Mouse (Mus musculus) hindlimb bud, embryonic 11.5 days (tissue): ENCODE results near the gene Hist3h2a.

Experiments used
- DNase-seq: peaks from one replicate; pipeline ENCODE4 v3.0.0-alpha.2; 2012; ENCODE audit warnings: low read depth, low spot score; ENCODE audit errors: extremely low spot score

The Hist3h2a gene

DNA sequence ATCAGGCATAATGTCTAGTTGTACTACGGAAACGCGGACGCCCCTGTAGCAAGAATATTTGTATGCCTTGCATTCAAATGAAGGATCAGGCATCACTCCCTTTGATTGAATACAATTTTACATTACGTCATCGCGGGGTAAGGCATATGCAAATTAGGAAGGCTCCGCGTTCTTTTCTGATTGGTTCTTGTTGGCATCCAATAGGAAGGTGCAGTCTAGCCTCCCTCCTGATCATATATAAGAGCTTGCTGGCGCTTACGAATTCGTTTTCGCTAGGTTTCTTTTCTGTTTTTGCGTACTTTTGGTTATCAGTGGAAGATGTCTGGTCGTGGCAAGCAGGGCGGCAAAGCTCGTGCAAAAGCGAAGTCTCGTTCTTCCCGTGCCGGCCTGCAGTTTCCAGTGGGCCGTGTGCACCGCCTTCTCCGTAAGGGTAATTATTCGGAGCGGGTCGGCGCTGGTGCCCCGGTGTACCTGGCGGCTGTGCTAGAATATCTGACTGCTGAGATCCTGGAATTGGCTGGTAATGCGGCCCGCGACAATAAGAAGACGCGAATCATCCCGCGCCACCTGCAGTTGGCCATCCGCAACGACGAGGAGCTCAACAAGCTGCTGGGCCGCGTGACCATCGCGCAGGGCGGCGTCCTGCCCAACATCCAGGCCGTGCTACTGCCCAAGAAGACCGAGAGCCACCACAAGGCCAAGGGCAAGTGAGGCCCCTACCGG, at the start of gene Hist3h2a, which contains the start of gene Trim17:
Hist3h2a (plus strand) TSS at position 266 of the 723 bp plus-strand sequence.
Trim17 (plus strand) TSS at position 266 of the 723 bp plus-strand sequence.
- peak; percentile 93 for DNase-seq

GRCm38 (mm10) chr11:58904838-58905237, 49.6 kb upstream of the Hist3h2a start:
- no peak for DNase-seq

DNA sequence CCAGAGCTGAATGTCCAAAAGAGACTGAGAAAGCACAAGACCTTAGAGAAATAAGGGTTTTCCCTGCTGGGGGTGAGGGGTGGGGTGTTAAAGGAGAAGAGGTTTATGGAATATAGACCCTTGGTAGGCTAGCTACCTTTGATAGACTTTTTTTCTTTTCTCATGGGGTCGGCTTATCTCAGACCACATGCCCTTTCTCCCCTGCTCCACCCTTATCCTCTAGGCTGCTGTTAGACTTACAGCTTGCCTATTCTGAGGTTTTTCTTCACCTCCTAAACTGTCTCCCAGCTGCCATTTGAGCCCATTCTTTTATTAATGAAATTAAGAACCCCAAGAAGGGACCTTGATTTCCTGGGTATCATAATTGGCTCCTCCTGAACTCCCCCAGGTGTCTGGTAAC, 40.7 kb upstream of the Hist3h2a start:
- no peak for DNase-seq

DNA sequence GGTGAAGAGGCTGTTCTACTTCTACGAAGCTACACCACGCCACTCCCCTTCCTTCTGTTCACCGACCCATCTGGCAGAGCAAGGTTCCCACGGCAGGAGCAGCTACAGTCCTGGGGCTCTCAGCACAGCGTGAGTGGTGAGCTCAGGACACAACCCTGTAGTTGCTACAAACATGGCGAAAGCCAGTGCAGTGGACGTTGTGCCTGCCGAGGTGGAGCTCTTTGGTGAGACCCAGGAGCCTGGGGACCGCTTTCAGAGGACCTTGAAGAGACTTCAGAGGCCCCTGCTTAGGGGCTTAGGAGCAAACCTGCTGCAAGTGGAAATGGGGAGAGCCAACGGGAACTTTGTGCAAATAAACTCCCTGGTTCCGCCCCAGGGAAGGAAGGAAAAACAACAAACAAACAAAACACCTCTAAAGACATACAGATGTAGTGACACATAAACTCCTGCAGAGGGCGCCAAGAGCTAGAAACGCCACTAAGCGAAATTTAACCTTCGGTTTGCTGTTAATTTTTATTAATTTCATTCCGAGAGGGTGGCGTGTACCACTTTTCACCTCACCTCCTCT, 39.9 kb upstream of the Hist3h2a start:
- DNase-seq = no peak

DNA sequence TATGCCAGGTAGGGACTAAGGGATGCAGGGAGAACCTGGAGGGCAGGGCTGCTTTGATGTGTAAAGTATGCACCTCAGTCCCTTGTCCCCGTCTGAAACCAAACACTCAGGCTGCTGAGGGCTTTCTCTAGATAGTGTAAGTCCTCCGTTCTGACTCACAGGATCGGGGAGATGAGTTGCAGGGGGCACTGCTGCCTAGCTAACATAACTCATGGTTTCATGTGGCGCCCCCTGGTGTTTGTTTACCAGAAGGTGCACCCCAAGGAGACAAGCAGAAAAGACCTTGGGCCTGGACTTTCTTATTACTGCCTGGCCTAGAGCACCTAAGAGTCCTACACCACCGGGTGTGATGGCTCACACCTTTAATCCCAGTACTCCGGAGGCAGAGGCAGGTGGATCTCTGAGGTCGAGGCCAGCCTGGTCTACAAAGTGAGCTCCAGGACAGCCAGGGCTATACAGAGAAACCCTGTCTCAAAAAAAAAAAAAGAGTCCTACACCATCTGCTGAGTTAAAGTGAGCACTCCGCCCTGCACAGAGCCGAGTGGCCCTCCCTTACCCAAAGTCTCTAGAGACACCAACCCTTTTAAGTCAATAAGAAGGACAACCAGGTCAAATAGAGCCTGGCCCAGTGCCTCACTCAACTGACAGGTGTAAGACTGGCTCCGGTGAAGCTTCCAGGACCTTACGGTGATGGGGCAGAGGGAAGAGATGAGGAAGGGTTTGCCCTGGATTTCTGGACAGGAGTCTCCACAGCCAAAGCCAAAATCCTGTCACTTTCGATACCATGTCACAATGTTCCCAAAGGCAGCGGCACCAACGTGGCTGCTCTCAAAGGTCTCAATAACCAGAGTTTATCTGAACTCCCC, 37.4 kb upstream of the Hist3h2a start:
- DNase-seq = no peak

GRCm38 (mm10) chr11:58917745-58918366, 36.6 kb upstream of the Hist3h2a start, which contains the start of gene Btnl10:
TSS of gene Btnl10 (plus strand) at chr11:58917908.
- no peak for DNase-seq

DNA sequence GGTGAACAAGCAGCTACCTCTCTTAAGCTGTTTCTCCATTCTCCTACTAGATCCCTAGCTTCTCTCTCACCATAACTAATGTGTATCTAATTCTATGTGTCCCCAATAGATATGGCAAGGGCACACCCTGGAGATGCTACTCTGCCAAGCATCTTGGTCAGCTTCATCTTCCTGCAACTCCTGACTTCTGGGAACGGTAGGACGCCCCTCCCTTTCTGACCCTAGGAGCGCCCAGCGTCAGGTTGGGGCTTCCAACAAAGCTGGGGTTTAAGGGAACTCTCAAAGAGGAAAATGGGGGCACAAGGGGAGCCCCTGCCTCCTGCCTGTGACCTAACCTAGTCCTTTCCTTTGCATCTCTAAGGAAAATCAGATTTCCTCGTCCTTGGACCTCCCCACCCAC, 35.7 kb upstream of the Hist3h2a start:
- no peak for DNase-seq

- no peak for DNase-seq
Measured at GRCm38 (mm10) chr11:58922420-58922819, 32.1 kb upstream of the Hist3h2a start.

GRCm38 (mm10) chr11:58926651-58927050, 27.8 kb upstream of the Hist3h2a start:
- no peak for DNase-seq

DNA sequence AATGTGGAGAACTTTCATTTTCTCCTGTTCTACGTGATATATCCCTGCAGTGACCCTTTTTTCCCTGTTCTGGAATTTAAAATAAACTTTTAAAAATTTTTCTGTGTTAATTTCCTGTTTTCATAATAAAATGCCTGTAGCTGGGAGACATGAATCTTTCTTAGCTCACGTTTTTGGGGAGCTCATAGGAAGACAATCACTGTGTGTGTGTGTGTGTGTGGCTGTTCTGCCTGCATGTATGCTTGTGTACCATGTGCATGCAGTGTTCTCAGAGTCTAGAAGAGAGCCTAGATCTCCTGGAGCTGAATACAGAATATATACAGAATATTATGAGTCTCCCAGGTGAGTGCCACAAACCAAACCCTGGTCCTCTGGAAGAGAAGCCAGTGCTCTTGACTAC, 27.4 kb upstream of the Hist3h2a start:
- no peak for DNase-seq

- no peak for DNase-seq
Measured at GRCm38 (mm10) chr11:58927790-58928651, 26.5 kb upstream of the Hist3h2a start.

DNA sequence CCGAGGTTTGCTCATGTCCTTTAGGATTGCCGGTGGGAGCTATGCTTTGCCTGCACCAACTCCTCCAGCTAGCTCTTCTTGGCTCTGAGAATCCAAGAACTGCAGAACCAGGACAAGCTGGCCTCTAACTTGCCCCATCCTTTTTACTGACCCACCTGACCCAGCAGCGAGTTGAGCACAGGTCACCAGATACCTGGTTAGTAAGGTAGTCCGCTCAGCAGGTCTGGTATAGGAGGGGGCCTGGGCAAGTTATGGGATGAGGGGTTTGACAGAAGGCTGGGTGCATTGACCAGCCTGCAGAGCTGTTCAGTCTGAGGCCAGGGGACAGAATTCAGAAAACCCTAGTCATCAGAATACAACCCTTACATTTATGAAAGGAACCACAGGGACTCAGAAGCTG, 25.4 kb upstream of the Hist3h2a start:
- DNase-seq = no peak

DNA sequence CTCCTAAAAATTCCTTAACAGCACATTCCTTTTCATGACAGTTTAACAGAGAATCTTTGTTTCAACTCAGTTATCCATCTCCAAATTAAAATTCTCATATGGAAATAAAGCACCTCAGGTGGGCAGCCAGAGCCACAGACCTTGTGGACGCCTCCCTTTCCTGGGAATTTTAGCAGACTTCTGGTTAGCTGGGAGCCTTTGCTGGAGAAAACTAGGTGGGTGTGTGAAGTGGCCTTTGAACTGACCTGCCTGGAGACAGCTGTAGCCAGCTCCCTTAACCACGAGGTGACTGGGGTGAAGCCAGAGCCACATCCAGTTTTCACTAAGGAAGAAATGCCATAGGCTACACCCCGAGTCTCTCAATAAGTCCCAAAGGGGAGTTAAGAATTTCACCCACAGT, 24.8 kb upstream of the Hist3h2a start:
- no peak for DNase-seq

DNA sequence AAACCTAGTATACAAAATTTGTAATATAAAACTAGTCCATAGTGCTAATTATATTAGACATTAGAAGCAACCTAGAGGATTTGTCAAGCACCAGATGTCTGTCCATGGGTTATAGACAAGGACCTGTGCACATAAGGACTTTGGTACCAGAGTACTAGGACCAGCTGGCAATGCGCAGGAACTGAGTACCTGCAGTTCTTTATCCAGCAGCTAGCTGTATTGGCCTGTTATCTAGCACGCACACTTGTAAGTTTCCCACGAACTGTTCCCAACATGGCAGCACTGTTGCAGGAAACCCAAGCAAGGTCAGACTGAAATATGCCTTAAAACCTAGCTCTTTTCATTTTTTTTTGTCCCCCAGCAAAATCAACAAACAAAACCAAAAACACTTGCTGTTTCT, 24.2 kb upstream of the Hist3h2a start:
- DNase-seq = no peak

DNA sequence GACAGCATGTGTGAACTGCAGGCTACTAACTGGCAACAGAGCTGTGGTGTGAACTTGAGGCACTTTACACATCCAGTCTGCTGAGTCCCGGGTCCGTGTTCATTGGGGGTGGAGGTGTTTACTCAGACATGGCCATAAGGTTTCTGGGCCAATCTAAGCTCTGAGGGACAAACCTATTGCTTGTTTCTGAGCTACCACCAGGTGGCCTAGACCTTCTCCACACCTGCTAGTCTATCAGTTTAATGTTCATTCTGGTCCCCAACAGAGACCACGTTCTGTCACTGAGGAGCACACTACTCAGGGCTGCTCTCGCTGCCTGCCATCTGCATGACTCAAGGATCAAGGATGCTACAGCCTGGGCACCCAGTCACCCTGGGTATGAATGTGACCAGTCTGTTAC, 22.9 kb upstream of the Hist3h2a start:
- DNase-seq = no peak

GRCm38 (mm10) chr11:58937909-58938308, 16.6 kb upstream of the Hist3h2a start:
- DNase-seq = no peak

- DNase-seq = no peak
Measured at GRCm38 (mm10) chr11:58938322-58939087, 16.0 kb upstream of the Hist3h2a start, which contains the start of gene Rnf187. TSS of gene Rnf187 (minus strand) at chr11:58938916.

- no peak for DNase-seq
Measured at GRCm38 (mm10) chr11:58939088-58939439, 15.4 kb upstream of the Hist3h2a start.

GRCm38 (mm10) chr11:58944136-58944535, 10.3 kb upstream of the Hist3h2a start:
- no peak for DNase-seq

GRCm38 (mm10) chr11:58947306-58947705, 7.2 kb upstream of the Hist3h2a start:
- DNase-seq = no peak
